Comparison of ENCODE assay signal across 8 mouse cellular contexts in genomic region chr15:98517380-98518355, GRCm38 (mm10). TPM values are rescaled to one million over a fixed set of nuclear protein-coding genes. Genes with fewer than 3 reads are reported as not detected.
DNase-seq lines count a peak whose midpoint lies in the region; ATAC-seq lines count a peak whose summit lies in the region.

No protein-coding gene starts in this region.

- peak; percentile 61 to 63 for DNase-seq in right cerebral cortex, adult 2 months (ENCODE audit: low spot score in 2 of 2)
- DNase-seq in right cerebral cortex, postnatal 10 days (ENCODE audit: low spot score in 2 of 2), result no peak
- peak; percentile 65 to 92 for DNase-seq in adrenal gland, adult (ENCODE audit: inconsistent age in 2 of 2, low spot score in 1 of 2)
- DNase-seq in embryo, embryonic 10.5 days (ENCODE audit: low spot score), result peak; percentile 78
- DNase-seq in left cerebral cortex, postnatal 4 days, result peak; percentile 54
- peak; percentile 33 to 64 for DNase-seq in monocyte, adult 2 months (ENCODE audit: low read depth in 1 of 2, low spot score in 2 of 2)
- peak; percentile 71 for DNase-seq in thymus, postnatal 14 days

- peak; percentile 33 to 68; a peak in 3 of 4 replicates for ATAC-seq in hematopoietic stem cell, adult 5-6 weeks (replicated peaks in 1 of 2; ENCODE audit: insufficient read depth in 1 of 2, low FRiP score in 2 of 2, low TSS enrichment in 1 of 2, low read depth in 1 of 2, poor library complexity in 2 of 2, severe bottlenecking in 2 of 2)

- intact Hi-C loops in left cerebral cortex, postnatal 4 days (cut with DNase I), result loop anchor here (10.0 kb wide), 1 partner anchor 353 kb away; the partner anchor contains the start of genes Asb8 and Ccdc184

RNA-seq across cellular contexts. Expression of gene Kansl2, which starts 16.4 kb away (rescaled TPM):
- 55.2 and 57.8 TPM in 2 replicates for total RNA-seq in hematopoietic stem cell, adult 5-6 weeks (2017)
- 10 to 100 TPM; 72.2 to 77.1 TPM for total RNA-seq in left cerebral cortex, postnatal 4 days (2021)

RNA-seq across cellular contexts. Expression of gene Olfr279, which starts 25.5 kb away (rescaled TPM):
- not detected in 2 replicates for total RNA-seq in hematopoietic stem cell, adult 5-6 weeks (2017)
- total RNA-seq in left cerebral cortex, postnatal 4 days (2021), result not detected

RNA-seq across cellular contexts. Expression of gene Lalba, which starts 35.1 kb away (rescaled TPM):
- not detected in 2 replicates for total RNA-seq in hematopoietic stem cell, adult 5-6 weeks (2017)
- not detected for total RNA-seq in left cerebral cortex, postnatal 4 days (2021)

RNA-seq across cellular contexts. Expression of gene OR5BS1P, which starts 48.0 kb away (rescaled TPM):
- not detected in 2 replicates for total RNA-seq in hematopoietic stem cell, adult 5-6 weeks (2017)
- total RNA-seq in left cerebral cortex, postnatal 4 days (2021), result not detected

RNA-seq across cellular contexts. Expression of gene Ccnt1, which starts 53.1 kb away (rescaled TPM):
- total RNA-seq in hematopoietic stem cell, adult 5-6 weeks (2017), result 109 and 125 TPM in 2 replicates
- 10 to 100 TPM; 51.5 to 61.1 TPM for total RNA-seq in left cerebral cortex, postnatal 4 days (2021)

Comparison
In these comparisons a context has a peak if more than half of its experiments do, and no peak if none do; other contexts are left out.
1. DNase-seq: peak in right cerebral cortex, adult 2 months (2 of 2), adrenal gland, adult (2 of 2), embryo, embryonic 10.5 days (single experiment), left cerebral cortex, postnatal 4 days (single experiment), monocyte, adult 2 months (2 of 2) and thymus, postnatal 14 days (single experiment); none in right cerebral cortex, postnatal 10 days (0 of 2).